Mouse (Mus musculus) heart, embryonic 11.5 days (tissue): Measurements from ENCODE around the gene Pcgf5. TPM values are rescaled to one million over a fixed set of nuclear protein-coding genes. Genes with fewer than 3 reads are reported as not detected.

ENCODE experiments used
- polyA plus RNA-seq: library from polyadenylated mRNA; unstranded; fragments of >200 nt; fragmentation: Nextera tagmentation; extraction: Ambion mirVana; gene quantifications from 2 replicates; pipeline ENCODE4 v1.2.1, GENCODE M21; 2014

The Pcgf5 gene
- polyA plus RNA-seq, 1 experiment from 2014 or later = 40.6 TPM

Other genes with a start within 250 kb of the Pcgf5 start
- 450 and 606 TPM in 2 replicates for gene Ankrd1, start 228.2 kb upstream of the Pcgf5 start, polyA plus RNA-seq
- gene Hectd2, start 206.3 kb downstream of the Pcgf5 start, polyA plus RNA-seq = 10.1 and 11.5 TPM in 2 replicates